9 mouse cellular contexts compared by ENCODE assay signal in genomic region chr15:79075658-79076365, GRCm38 (mm10). TPM values are rescaled to one million over a fixed set of nuclear protein-coding genes. Genes with fewer than 3 reads are reported as not detected.
DNase-seq lines count a peak whose midpoint lies in the region; ATAC-seq and TF ChIP-seq lines count a peak whose summit lies in the region.
"Had no signal": no experiment of that assay in that cellular context is flagged by ENCODE, and none has a peak within 500 bp of the region (broad histone marks: within the 10 kb centered on the region; RNA-seq: fewer than 3 reads in every experiment).

No protein-coding gene starts in this region.

- no peak for ATAC-seq in embryonic facial prominence, embryonic 11.5 days (replicated peaks; ENCODE audit: insufficient number of reproducible peaks, low FRiP score, low TSS enrichment, low read depth)
- no peak for ATAC-seq in hindbrain, postnatal 0 days

- peak overlapping the region; percentile 90 for H3K9ac ChIP-seq in liver, adult 2 months (ENCODE audit: low read depth, low read length)
- H3K9ac ChIP-seq in embryonic facial prominence, embryonic 11.5 days (replicated peaks; ENCODE audit: low read length), result peak overlapping the region; percentile 79
- H3K9ac ChIP-seq in hindbrain, postnatal 0 days (replicated peaks; ENCODE audit: low read length), result peak overlapping the region; percentile 79

- peak overlapping the region; percentile 65 for H3K4me2 ChIP-seq in embryonic facial prominence, embryonic 11.5 days (ENCODE audit: low read depth, low read length)
- H3K4me2 ChIP-seq in hindbrain, postnatal 0 days (ENCODE audit: low read depth, low read length), result peak overlapping the region; percentile 90
- H3K4me2 ChIP-seq in myocyte (ENCODE audit: low read depth), result peak overlapping the region; percentile 97

- TF ChIP-seq POLR2A in liver, adult 2 months (IDR thresholded peaks at IDR 0.05; ENCODE audit: extremely low read depth, insufficient read depth, low read length), result no peak
- no peak for TF ChIP-seq POLR2A in myocyte (IDR thresholded peaks at IDR 0.05; ENCODE audit: insufficient read length, low read depth)

- H3K4me1 ChIP-seq in liver, adult 2 months (ENCODE audit: control insufficient read depth, insufficient read depth, low read length), result peaks cover 6% of the 10 kb centered on the region
- no peaks in the 10 kb centered on the region; the same call in 1 of the 2 replicates for H3K4me1 ChIP-seq in embryonic facial prominence, embryonic 11.5 days (ENCODE audit: control insufficient read depth, insufficient read depth, low read length)
- peaks cover 4% of the 10 kb centered on the region; the same call in 1 of the 2 replicates for H3K4me1 ChIP-seq in hindbrain, postnatal 0 days (ENCODE audit: insufficient read depth, low read length)

- DNase-seq in liver, adult 2 months (ENCODE audit: extremely low read depth, low read depth, low spot score), result peak; percentile 7
- no peak for DNase-seq in liver
- DNase-seq in embryonic facial prominence, embryonic 11.5 days (ENCODE audit: low spot score), result no peak
- DNase-seq in hindbrain, postnatal 0 days (ENCODE audit: low spot score), result no peak
- DNase-seq in ovary, postnatal 36 days (ENCODE audit: low spot score), result no peak
- DNase-seq in left cerebral cortex, adult 9 months (ENCODE audit: low spot score in 2 of 2), result no peak
- DNase-seq in cerebellum, adult 11 months, result no peak

- H3ac ChIP-seq in myocyte (ENCODE audit: control insufficient read depth, insufficient read length), result peak overlapping the region; percentile 65

- H3K36me3 ChIP-seq in liver, adult 2 months (ENCODE audit: control insufficient read depth, insufficient read depth, low read length), result peaks cover 25% of the 10 kb centered on the region; the same call in 1 of the 2 replicates
- peaks cover 9% of the 10 kb centered on the region for H3K36me3 ChIP-seq in embryonic facial prominence, embryonic 11.5 days (replicated peaks; ENCODE audit: control insufficient read depth, insufficient read depth, low read depth, low read length)
- peaks cover 35% of the 10 kb centered on the region for H3K36me3 ChIP-seq in hindbrain, postnatal 0 days (ENCODE audit: insufficient read depth, low read length)
- H3K36me3 ChIP-seq in myocyte (ENCODE audit: control insufficient read depth, insufficient read depth), result peaks cover 42% of the 10 kb centered on the region

- no peaks in the 10 kb centered on the region for H3K9me3 ChIP-seq in embryonic facial prominence, embryonic 11.5 days (replicated peaks; ENCODE audit: control insufficient read depth, low read length)
- H3K9me3 ChIP-seq in hindbrain, postnatal 0 days (ENCODE audit: low read length), result no peaks in the 10 kb centered on the region

- no peak for TF ChIP-seq CTCF in liver, adult 2 months (IDR thresholded peaks at IDR 0.05; ENCODE audit: low read depth, low read length)
- no peak for TF ChIP-seq CTCF in hindbrain, postnatal 0 days (IDR thresholded peaks at IDR 0.05; ENCODE audit: low read depth)

- no peak overlapping the region for H3K27ac ChIP-seq in liver, adult 2 months (replicated peaks; ENCODE audit: insufficient read depth, low read depth, low read length)
- H3K27ac ChIP-seq in embryonic facial prominence, embryonic 11.5 days (replicated peaks; ENCODE audit: low read depth, low read length), result no peak overlapping the region
- H3K27ac ChIP-seq in hindbrain, postnatal 0 days, result peak overlapping the region; percentile 72

- 21% methylated on average over 15 of the region's 15 CpGs for WGBS in liver, adult 2 months
- WGBS in embryonic facial prominence, embryonic 11.5 days, result 38% methylated on average over 15 of the region's 15 CpGs
- 42% methylated on average over 15 of the region's 15 CpGs for WGBS in hindbrain, postnatal 0 days

- H3K79me2 ChIP-seq in liver, adult 2 months (ENCODE audit: control insufficient read depth, insufficient read depth, low read length), result no peaks in the 10 kb centered on the region; the same call in 1 of the 2 replicates
- H3K79me2 ChIP-seq in myocyte (ENCODE audit: control insufficient read depth, insufficient read depth), result peaks cover 24% of the 10 kb centered on the region

- H3K4me3 ChIP-seq in liver, adult 2 months (ENCODE audit: insufficient read depth, low read depth, low read length), result peak overlapping the region; percentile 90
- peak overlapping the region; percentile 94 for H3K4me3 ChIP-seq in embryonic facial prominence, embryonic 11.5 days (ENCODE audit: low read depth, low read length)
- H3K4me3 ChIP-seq in hindbrain, postnatal 0 days (ENCODE audit: low read length), result peak overlapping the region; percentile 73
- peak overlapping the region; percentile 75 for H3K4me3 ChIP-seq in myocyte

- no peaks in the 10 kb centered on the region for H3K27me3 ChIP-seq in liver, adult 2 months (ENCODE audit: control insufficient read depth, insufficient read depth, low read length)
- no peaks in the 10 kb centered on the region for H3K27me3 ChIP-seq in embryonic facial prominence, embryonic 11.5 days (ENCODE audit: control insufficient read depth, insufficient read depth, low read length)
- H3K27me3 ChIP-seq in hindbrain, postnatal 0 days (ENCODE audit: insufficient read depth, low read length), result no peaks in the 10 kb centered on the region
- no peaks in the 10 kb centered on the region for H3K27me3 ChIP-seq in myocyte (ENCODE audit: control insufficient read depth, insufficient read depth, insufficient read length)

TF ChIP-seq in myocyte, 11 proteins besides CTCF, POLR2A, EP300 and RAD21:
- no peak for TF ChIP-seq MYOD1 (IDR thresholded peaks at IDR 0.05; ENCODE audit: control insufficient read depth in 1 of 3, insufficient read length in 2 of 3, low read depth in 2 of 3)
- TF ChIP-seq TCF12 (IDR thresholded peaks at IDR 0.05; ENCODE audit: insufficient read depth, poor library complexity, severe bottlenecking), result no peak
- TF ChIP-seq USF1 (IDR thresholded peaks at IDR 0.05; ENCODE audit: low read depth), result no peak
- no peak for TF ChIP-seq CEBPB (IDR thresholded peaks at IDR 0.05; ENCODE audit: insufficient read depth, poor library complexity, severe bottlenecking)
- TF ChIP-seq POLR2AphosphoS2 (IDR thresholded peaks at IDR 0.05; ENCODE audit: insufficient read length, low read depth), result no peak
- TF ChIP-seq TCF3 (IDR thresholded peaks at IDR 0.05; ENCODE audit: insufficient read length, low read depth), result no peak
- TF ChIP-seq SRF (IDR thresholded peaks at IDR 0.05; ENCODE audit: control insufficient read depth, insufficient read length, low read depth), result no peak
- no peak for TF ChIP-seq MAX (IDR thresholded peaks at IDR 0.05; ENCODE audit: low read depth)
- no peak for TF ChIP-seq MYOG (IDR thresholded peaks at IDR 0.05; ENCODE audit: control insufficient read depth in 1 of 3, insufficient read depth in 1 of 3, insufficient read length in 2 of 3, low read depth in 2 of 3)
- TF ChIP-seq REST (IDR thresholded peaks at IDR 0.05; ENCODE audit: insufficient read depth, insufficient read length), result no peak
- TF ChIP-seq E2F4 (IDR thresholded peaks at IDR 0.05; ENCODE audit: insufficient read depth), result no peak
TF ChIP-seq in myocyte: peak in this region for 0.

RNA-seq across cellular contexts. Expression of gene Eif3l, which starts 0.8 kb away (rescaled TPM):
- total RNA-seq in liver, adult 2 months (2014; rRNA removed), result 82.1 and 94.2 TPM in 2 replicates
- 98.3 and 103 TPM in 2 replicates for polyA plus RNA-seq in liver, adult 2 months (2012; rRNA removed)
- 286 and 292 TPM in 2 replicates for polyA plus RNA-seq in embryonic facial prominence, embryonic 11.5 days (2014; fragmentation: Nextera tagmentation; extraction: Ambion mirVana)
- 221 and 229 TPM in 2 replicates for total RNA-seq in hindbrain, postnatal 0 days (2014; rRNA removed)
- 163 and 164 TPM in 2 replicates for polyA plus RNA-seq in hindbrain, postnatal 0 days (2015; fragmentation: Nextera tagmentation; extraction: Ambion mirVana)
- polyA plus RNA-seq in myocyte (2012; fragmentation: generic; extraction: Trizol), result 315 TPM

RNA-seq across cellular contexts. Expression of gene Ankrd54, which starts 13.1 kb away (rescaled TPM):
- total RNA-seq in liver, adult 2 months (2014; rRNA removed), result 5.1 and 6.4 TPM in 2 replicates
- polyA plus RNA-seq in liver, adult 2 months (2012; rRNA removed), result 22.5 and 27.1 TPM in 2 replicates
- polyA plus RNA-seq in embryonic facial prominence, embryonic 11.5 days (2014; fragmentation: Nextera tagmentation; extraction: Ambion mirVana), result 42.8 and 56.2 TPM in 2 replicates
- total RNA-seq in hindbrain, postnatal 0 days (2014; rRNA removed), result 60.4 and 62.5 TPM in 2 replicates
- polyA plus RNA-seq in hindbrain, postnatal 0 days (2015; fragmentation: Nextera tagmentation; extraction: Ambion mirVana), result 36.7 and 42.4 TPM in 2 replicates
- 36.1 TPM for polyA plus RNA-seq in myocyte (2012; fragmentation: generic; extraction: Trizol)

RNA-seq across cellular contexts. Expression of gene Micall1, which starts 32.9 kb away (rescaled TPM):
- 3.0 and 3.3 TPM in 2 replicates for total RNA-seq in liver, adult 2 months (2014; rRNA removed)
- polyA plus RNA-seq in liver, adult 2 months (2012; rRNA removed), result 6.2 and 8.9 TPM in 2 replicates
- 4.9 and 5.1 TPM in 2 replicates for polyA plus RNA-seq in embryonic facial prominence, embryonic 11.5 days (2014; fragmentation: Nextera tagmentation; extraction: Ambion mirVana)
- 28.1 and 36.4 TPM in 2 replicates for total RNA-seq in hindbrain, postnatal 0 days (2014; rRNA removed)
- 8.0 and 9.5 TPM in 2 replicates for polyA plus RNA-seq in hindbrain, postnatal 0 days (2015; fragmentation: Nextera tagmentation; extraction: Ambion mirVana)
- 18.0 TPM for polyA plus RNA-seq in myocyte (2012; fragmentation: generic; extraction: Trizol)

RNA-seq across cellular contexts. Expression of gene Galr3, which starts 34.1 kb away (rescaled TPM):
- total RNA-seq in liver, adult 2 months (2014; rRNA removed), result not detected in 2 replicates
- polyA plus RNA-seq in liver, adult 2 months (2012; rRNA removed), result 0.09 TPM in 1 of 2 replicates, not detected in the other
- 0.18 TPM in 1 of 2 replicates, not detected in the other for polyA plus RNA-seq in embryonic facial prominence, embryonic 11.5 days (2014; fragmentation: Nextera tagmentation; extraction: Ambion mirVana)
- total RNA-seq in hindbrain, postnatal 0 days (2014; rRNA removed), result 0.47 and 1.2 TPM in 2 replicates
- polyA plus RNA-seq in hindbrain, postnatal 0 days (2015; fragmentation: Nextera tagmentation; extraction: Ambion mirVana), result 0.20 and 0.25 TPM in 2 replicates
- polyA plus RNA-seq in myocyte (2012; fragmentation: generic; extraction: Trizol), result 0.44 TPM
- total RNA-seq: layer of hippocampus, postnatal 36 days had no signal

RNA-seq across cellular contexts. Expression of gene H1f0, which starts 47.6 kb away (rescaled TPM):
- total RNA-seq in liver, adult 2 months (2014; rRNA removed), result 64.2 and 82.1 TPM in 2 replicates
- 68.0 and 79.0 TPM in 2 replicates for polyA plus RNA-seq in liver, adult 2 months (2012; rRNA removed)
- polyA plus RNA-seq in embryonic facial prominence, embryonic 11.5 days (2014; fragmentation: Nextera tagmentation; extraction: Ambion mirVana), result 315 and 326 TPM in 2 replicates
- 211 and 233 TPM in 2 replicates for total RNA-seq in hindbrain, postnatal 0 days (2014; rRNA removed)
- polyA plus RNA-seq in hindbrain, postnatal 0 days (2015; fragmentation: Nextera tagmentation; extraction: Ambion mirVana), result 259 and 272 TPM in 2 replicates
- 423 TPM for polyA plus RNA-seq in myocyte (2012; fragmentation: generic; extraction: Trizol)
